Mouse (Mus musculus): Measurements from ENCODE around the gene Olfr30.
"Not testable (repeated sequence)": the region's sequence is repeated elsewhere in the genome, so short reads cannot be mapped to it uniquely, and the experiment has no call there.

The Olfr30 gene

DNA sequence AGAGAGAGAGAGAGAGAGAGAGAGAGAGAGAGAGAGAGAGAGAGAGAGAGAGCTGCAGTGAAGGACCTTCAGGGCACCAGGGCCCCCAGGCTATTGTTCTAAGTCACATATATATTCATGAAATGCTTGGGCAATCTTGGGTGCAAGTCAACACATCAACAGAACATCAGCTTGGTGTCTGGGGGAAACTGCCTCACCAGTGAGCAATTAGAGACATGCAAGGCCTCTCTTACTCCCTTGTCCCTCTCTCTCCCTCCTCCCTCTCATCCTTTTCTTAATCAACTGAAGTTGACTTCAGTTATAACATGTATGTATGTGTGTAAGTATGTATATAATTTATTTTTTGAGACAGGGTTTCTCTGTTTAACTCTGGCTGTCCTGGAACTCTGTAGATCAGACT is at the start of gene Olfr30:
Olfr30 (minus strand) TSS at position 101 of the 400 bp plus-strand sequence.
- no peak for DNase-seq (ENCODE audit: low spot score)

DNA sequence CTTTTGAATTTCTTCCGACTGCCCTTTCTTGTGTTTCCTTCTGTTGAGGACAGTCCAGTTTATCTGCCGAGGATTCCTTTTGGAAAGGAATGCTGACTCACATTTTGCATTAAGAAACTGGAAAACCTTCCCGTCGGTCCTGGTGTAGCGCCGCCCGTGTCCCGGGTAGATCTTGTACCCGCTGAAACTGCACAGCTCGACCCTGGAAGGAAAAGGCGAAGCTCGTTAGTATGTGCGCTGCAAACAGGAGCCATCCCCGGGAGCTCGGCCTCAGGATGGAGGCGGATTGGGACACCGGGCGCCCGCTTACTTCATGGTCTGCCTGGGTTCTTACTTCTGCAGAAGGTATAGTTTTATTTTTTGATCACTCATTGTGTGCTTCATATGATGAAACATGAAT is 47.0 kb upstream of the Olfr30 start:
- DNase-seq (ENCODE audit: low spot score): not testable (repeated sequence)

DNA sequence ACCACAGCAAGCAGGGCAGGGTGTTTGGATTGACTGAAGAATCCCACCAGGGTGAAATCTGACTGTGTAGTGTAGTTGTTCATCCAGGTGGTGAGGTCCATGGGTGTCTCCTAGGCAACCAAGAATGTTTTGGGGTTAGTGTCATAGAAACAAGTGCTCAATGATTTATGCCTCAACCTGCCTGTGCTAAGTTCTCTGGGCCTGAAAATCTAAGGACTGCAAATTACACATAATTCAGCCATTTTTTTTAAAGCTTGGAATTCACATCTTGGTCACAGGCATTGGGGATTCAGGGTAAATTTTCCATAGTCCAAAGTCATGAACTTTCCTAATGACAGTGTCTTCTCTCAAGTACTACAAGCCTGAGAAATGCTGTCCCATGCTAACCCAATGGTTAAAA is 40.4 kb upstream of the Olfr30 start, which contains the start of gene Olfr331:
Olfr331 (minus strand) TSS at position 101 of the 400 bp plus-strand sequence.
- DNase-seq (ENCODE audit: low spot score): not testable (repeated sequence)

DNA sequence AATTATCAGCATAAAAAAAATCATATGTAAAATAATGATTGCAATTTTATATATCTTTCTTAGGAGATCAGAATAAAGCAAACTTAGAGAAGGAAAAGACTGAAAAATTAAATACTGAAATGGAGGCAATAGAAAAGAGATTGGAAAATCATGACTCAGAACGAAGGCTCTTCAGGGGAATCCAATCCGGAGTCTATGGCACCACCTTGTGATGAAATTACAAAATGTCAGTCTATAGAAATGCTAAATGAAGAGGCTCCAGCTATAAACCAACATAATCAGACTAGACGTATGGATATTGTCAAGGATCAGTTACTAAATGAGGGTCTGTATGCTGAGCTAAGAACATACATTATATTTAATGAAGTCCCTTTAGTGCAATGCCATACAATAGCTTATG is 37.2 kb upstream of the Olfr30 start:
- DNase-seq (ENCODE audit: low spot score): no peak

DNA sequence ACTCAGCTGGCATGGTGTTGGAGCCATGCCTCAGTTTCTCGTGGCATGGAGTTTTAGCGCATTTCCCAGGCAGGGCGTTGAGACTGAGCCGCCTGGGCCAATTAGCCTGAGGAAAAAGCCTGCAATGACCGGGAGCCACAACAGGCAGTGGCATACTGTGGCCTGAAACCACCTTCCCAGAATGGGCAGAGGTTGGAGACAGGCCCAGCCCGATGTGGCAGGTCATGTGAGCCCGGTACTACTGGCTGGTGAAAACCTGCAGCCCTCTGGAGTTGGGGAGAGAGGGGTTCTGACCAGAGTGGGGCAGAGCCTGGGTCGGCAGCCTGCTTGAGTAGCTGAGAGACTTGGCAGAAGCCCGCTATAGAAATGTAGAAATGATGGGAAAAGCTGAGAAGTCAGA is 36.7 kb upstream of the Olfr30 start:
- no peak for DNase-seq (ENCODE audit: low spot score)

DNA sequence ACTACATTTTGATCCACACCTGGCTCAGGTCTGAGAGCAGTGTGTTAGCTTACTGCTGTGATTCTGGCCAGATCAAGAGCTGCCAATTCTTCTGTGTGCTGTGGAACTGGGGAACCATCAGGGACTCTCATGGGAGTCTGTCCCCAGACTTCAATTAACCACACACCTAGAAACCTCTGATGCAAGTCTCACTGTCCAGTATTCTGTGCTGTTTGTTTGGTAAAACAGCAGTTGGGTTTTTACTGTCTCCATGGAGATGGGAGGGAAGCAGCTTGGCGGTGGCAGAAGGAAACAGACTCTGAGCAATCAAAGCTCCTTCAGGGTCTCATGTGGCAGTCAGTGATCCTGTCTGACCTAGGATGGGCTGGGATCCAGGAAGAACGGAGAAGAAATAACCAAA is 30.4 kb upstream of the Olfr30 start, which contains the start of gene Olfr332:
Olfr332 (minus strand) TSS at position 101 of the 400 bp plus-strand sequence.
- no peak for DNase-seq (ENCODE audit: low spot score)

DNA sequence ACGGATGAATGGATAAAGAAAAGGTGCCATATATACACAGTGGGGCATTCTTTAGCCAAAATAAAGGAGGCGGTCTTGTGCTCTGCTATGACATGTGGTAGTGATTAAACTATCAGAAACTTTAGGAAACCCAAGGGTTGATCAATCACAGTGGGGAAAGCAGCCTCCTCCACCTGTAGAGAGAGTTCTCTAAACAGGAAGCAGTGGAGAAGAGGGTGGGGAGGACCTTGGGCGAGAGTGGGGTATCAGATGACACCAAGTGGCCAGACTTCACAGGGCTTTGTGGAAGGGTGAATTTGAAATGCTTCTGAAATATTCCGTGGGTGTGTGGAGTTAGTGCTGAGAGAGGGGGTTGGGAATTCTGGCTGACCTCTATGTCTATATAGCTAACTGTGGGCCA is 8.5 kb downstream of the Olfr30 start:
- DNase-seq (ENCODE audit: low spot score): no peak

DNA sequence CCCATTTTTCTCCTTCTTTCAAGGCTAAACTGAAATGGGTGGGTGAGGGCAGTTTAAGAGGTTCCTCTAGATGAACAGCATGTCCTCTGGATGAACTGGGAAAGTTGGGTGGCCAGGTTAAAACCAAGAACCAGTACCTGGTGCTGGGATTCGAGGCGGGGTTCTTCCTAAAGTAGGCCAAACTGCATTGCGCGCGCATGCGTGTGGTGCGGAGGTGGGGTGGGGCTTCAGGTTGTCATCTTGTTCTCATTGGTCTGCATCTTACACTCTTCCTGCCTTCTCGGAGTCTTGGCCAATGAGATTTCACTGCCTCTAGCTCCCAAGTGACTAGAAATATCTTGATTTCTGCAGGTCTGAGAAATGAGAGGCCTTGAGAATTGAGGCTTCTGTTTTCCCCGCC is 9.3 kb downstream of the Olfr30 start, which contains the start of gene Lypd9:
Lypd9 (minus strand) TSS at position 165 of the 400 bp plus-strand sequence.
- DNase-seq (ENCODE audit: low spot score): no peak

DNA sequence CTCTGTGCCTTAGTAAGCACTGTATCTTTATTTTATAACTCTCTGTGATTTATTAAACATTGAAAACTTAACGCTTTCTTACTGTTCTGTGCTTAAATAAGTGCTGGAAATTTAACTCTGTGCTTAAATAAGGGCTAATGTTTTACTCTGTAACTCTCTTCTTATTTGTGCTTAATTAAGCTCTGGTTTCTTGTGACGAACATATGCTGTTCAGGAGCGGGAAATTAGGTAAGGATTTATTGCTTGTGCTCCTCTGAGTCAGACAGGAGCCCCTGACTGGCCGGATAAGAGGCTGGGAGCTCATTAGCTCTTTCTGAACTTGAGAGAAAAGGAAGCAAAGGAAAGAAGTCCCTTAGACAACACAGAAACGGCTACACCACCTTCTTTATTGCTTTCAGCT is 24.2 kb downstream of the Olfr30 start:
- no peak for DNase-seq (ENCODE audit: low spot score)

DNA sequence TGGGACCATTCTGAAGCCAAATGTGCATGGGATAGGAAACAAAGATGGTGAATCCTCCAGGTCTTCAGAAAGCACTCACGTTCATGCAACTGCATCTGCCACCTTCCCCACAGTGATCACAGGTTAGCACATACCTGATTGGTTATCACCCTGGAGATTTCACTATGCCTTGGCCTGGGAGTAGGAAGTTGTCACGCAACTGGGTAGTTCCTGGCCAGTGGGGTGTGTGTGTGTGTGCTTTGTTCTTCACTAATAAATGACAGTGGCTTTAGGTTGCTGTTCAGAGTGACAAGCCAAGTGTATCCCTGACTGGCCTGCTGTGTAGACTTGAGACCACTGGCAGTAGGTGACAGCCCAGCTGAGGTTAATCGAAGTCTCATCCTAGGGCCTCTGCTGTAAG is 29.8 kb downstream of the Olfr30 start, which contains the start of gene Gm12253:
Gm12253 (plus strand) TSS at position 301 of the 400 bp plus-strand sequence.
- no peak for DNase-seq (ENCODE audit: low spot score)

DNA sequence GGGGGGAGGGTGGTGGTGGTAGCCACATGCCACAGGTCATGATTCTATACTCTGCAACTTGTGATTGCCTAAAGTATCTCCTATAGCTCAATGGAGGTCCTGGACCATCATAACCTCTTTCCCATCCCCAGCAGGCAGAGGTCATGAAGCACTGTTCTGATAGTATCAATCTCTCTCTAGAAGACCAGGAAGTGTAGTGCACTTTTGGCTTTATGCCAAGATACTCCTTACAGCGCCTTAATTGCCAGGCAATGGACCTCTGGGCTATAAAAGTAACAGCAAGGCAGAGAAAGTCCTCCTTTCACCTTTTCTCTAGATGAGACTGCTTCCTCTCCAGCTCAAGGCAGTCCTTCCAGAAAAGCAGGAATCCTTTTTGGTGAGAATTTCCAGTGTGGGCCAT is 41.3 kb downstream of the Olfr30 start, which contains the start of gene 1810065E05Rik:
1810065E05Rik (plus strand) TSS at position 297 of the 400 bp plus-strand sequence.
- no peak for DNase-seq (ENCODE audit: low spot score)

DNA sequence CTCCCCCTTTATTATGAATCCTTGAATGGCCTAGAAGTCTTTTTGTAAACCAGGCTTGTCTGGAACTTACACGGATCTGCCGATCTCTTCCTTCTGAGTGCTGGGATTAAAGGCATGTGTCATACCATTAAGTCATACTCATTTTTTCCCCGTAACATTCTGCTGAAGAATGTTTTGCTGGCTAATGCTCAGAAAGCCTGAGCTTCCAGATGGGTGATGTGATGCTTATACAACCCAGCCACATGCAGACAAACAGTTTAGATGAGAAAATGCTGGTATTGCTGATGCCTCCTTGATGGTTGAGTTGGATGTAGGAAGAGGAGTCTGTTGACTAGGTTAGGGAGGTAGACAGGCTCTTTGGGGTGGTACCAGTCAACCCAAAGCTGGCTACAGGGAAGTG is 43.7 kb downstream of the Olfr30 start:
- DNase-seq (ENCODE audit: low spot score): no peak

DNA sequence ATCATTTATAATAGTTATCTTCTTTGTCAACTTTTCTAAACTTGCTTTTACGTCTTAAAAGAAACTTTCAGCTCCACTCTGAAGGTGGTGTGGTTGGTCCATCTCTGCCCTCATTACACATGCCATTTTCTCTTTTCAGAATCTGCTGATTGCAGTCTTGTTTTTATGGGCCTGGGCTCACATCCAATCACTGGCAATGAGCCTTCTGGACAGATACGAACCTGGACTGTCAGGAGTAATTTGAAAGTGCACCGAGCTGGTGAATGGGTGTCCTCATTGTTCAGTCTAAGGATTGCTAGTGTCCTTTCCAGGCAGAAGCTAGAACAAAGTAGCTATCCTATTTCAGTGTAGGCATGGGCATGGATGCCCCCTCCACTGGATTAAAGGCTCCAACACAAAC is 54.0 kb downstream of the Olfr30 start:
- no peak for DNase-seq (ENCODE audit: low spot score)

Measured in spleen, adult 12 weeks (tissue).